Mouse (Mus musculus): ENCODE measurements around the gene 6030452D12Rik. TPM values are rescaled to one million over a fixed set of nuclear protein-coding genes. Genes with fewer than 3 reads are reported as not detected.

The 6030452D12Rik gene
- total RNA-seq, 1 experiment from 2014 or later, result not detected

DNA sequence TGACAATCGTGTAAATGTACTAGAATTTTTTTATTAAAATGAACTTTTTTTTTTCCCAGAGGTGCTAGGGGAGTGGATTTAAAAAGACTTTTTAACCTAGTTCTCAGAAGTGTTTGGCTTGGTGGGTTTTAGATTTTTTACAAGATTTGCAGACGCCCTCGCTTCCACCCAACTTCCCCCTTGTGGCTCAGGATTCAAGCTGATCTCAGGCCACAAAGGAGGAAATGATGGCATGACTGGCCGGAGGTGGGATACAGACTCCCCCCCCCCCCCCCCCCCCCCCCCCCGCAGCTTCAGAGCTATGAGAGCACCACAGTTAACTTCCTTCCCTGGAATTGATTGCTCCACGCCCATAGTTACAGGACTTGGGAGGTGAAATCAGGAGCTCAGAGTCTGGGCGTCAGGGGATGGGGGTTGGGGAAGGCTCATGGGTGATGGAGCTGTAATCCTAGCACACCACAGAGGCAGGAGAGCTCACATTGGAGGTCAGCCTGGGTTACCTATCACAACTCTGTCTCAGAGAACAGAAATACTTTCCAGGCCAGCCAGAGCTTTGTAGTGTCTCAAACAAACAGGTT is 55.8 kb downstream of the 6030452D12Rik start:
- ATAC-seq (replicated peaks; ENCODE audit: low read depth, poor library complexity, severe bottlenecking), result peak; percentile 68

Other genes starting within 250 kb of the 6030452D12Rik start
- gene Smpd3, start 162.5 kb upstream of the 6030452D12Rik start, total RNA-seq (2017), result 0.14 and 0.92 TPM in 2 replicates
- 13.4 and 13.5 TPM in 2 replicates for gene Zfp90, start 85.2 kb upstream of the 6030452D12Rik start, total RNA-seq (2017)
- gene Cdh3, start 10.4 kb downstream of the 6030452D12Rik start, total RNA-seq (2017), result not detected in 2 replicates
- 13.6 and 25.0 TPM in 2 replicates for gene Gm10073, start 72.9 kb downstream of the 6030452D12Rik start, total RNA-seq (2017)
- 0.23 and 0.63 TPM in 2 replicates for gene Cdh1, start 102.8 kb downstream of the 6030452D12Rik start, total RNA-seq (2017)
- gene Tango6, start 182.5 kb downstream of the 6030452D12Rik start, total RNA-seq (2017), result 7.9 and 9.2 TPM in 2 replicates